Mouse (Mus musculus): ENCODE data around the gene C6.

Gene C6

GRCm38 (mm10) chr15:4726830-4727310, at the start of gene C6:
Gene C6, plus strand, starts transcription at chr15:4727175.
- DNase-seq (ENCODE audit: low spot score in 2 of 2): no peak

DNA sequence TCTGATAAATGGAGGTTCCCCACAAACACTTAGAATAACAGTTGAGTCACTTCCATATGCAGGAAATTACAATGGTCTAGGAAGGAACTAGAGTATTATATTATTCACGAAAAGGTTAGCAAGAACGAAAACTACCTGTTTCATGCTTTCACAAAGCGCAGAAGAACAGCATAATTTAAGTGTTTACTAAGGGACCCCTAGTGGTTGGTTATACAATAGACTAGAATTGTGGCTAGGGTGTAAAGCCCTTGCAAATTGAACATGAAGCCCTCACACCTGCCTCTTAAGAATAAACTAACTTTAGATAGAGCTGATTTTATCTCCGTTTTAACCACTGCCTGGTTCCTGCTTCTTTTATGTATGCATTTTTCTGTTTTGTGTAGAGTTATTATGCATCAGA, 29.4 kb upstream of the C6 start:
- no peak for DNase-seq (ENCODE audit: low spot score in 2 of 2)

GRCm38 (mm10) chr15:4734150-4734549, 7.2 kb downstream of the C6 start:
- DNase-seq (ENCODE audit: low spot score in 2 of 2): no peak

GRCm38 (mm10) chr15:4734996-4735609, 8.1 kb downstream of the C6 start:
- no peak for DNase-seq (ENCODE audit: low spot score in 2 of 2)

DNA sequence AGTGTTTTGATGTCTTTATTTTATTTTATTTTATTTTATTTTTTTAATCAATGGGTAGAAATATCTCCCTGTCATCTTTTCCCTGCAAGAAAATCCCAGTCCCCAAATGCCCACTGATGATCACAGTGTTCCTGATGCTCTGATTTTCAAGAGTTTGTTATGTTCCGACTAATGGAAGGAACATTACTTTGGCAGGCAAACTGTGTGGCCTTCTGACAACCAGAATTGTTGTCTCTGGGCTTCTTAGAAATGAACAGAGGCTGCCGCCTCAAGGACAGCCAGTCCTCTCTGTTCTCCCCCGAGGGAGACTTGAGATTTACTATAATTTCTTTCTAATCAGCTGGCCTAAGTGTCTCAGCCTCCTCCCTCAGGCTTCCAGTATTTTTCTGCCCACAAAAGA, 20.7 kb downstream of the C6 start:
- no peak for DNase-seq (ENCODE audit: low spot score in 2 of 2)

- DNase-seq (ENCODE audit: low spot score in 2 of 2): no peak
Measured at GRCm38 (mm10) chr15:4790378-4790777, 63.4 kb downstream of the C6 start.

GRCm38 (mm10) chr15:4796861-4797260, 69.9 kb downstream of the C6 start:
- DNase-seq (ENCODE audit: low spot score in 2 of 2): no peak

GRCm38 (mm10) chr15:4804256-4804655, 77.3 kb downstream of the C6 start:
- DNase-seq (ENCODE audit: low spot score in 2 of 2): no peak

DNA sequence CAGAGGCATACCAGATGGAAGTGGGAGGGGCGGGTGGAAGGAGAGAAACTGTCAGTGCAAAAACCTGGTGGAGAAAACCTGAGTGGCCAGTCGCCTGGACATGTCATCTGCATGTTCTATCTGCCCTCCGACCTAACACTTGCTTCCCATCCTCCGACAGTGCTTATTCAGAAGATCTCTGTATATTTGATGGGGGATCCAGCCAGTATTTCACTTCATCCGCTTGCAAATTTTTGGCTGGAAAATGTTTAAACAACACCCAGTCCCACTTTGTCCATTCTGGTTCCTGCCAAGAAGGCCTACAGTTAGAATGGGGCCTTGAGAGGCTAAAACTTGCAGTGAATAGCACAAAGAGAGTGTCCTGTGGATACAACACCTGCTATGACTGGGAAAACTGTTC, 81.2 kb downstream of the C6 start:
- DNase-seq (ENCODE audit: low spot score in 2 of 2): no peak

DNA sequence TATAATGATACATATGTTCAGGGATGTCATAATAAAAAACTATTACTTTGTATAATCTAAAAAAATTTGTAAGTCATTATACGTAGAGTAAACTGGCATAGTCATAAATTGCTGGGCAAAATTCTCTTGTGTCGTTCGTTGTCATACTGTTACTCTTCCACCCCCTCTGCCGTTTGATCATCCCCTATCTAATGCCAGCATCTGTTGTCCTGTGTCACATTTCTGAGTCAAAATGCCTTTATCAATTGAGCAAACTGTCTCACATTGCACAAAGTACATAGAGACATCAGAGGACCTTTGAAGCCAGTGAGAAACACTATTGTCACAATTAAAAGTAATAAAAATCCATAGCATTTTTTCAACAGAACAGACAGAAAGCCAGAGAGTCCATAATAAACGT, 88.0 kb downstream of the C6 start:
- DNase-seq (ENCODE audit: low spot score in 2 of 2): no peak

- DNase-seq (ENCODE audit: low spot score in 2 of 2): peak; percentile 36 to 49
Measured at GRCm38 (mm10) chr15:4815711-4816110, 88.7 kb downstream of the C6 start.

- no peak for DNase-seq (ENCODE audit: low spot score in 2 of 2)
Measured at GRCm38 (mm10) chr15:4816752-4817493, 89.9 kb downstream of the C6 start.

- no peak for DNase-seq (ENCODE audit: low spot score in 2 of 2)
Measured at GRCm38 (mm10) chr15:4818437-4818836, 91.5 kb downstream of the C6 start.

- no peak for DNase-seq (ENCODE audit: low spot score in 2 of 2)
Measured at GRCm38 (mm10) chr15:4821161-4821560, 94.2 kb downstream of the C6 start.

DNA sequence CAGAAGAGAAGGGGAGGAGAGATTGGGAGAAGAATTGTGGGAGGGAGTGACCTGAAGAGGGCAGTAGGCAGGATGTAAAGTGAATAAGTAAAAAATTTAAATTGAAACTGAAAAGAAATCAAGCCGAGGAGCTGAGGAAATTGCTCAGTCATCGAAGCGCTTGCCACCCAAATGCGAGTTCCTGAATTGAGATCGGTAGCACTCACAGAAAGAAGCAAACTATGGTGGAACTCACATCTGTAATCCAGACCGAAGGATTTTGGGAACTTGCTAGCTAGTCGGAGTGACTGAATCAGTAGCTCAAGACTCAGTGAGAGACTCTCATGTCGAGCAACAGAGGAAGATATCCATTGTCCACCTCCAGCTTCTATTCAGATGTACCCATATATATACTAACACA, 94.8 kb downstream of the C6 start:
- DNase-seq (ENCODE audit: low spot score in 2 of 2): no peak

- no peak for DNase-seq (ENCODE audit: low spot score in 2 of 2)
Measured at GRCm38 (mm10) chr15:4827736-4828135, 100.8 kb downstream of the C6 start.

- no peak for DNase-seq (ENCODE audit: low spot score in 2 of 2)
Measured at GRCm38 (mm10) chr15:4836354-4836753, 109.4 kb downstream of the C6 start.

GRCm38 (mm10) chr15:4850015-4850414, 123.0 kb downstream of the C6 start:
- no peak for DNase-seq (ENCODE audit: low spot score in 2 of 2)

All from right cerebral cortex, adult 2 months (tissue).